Mouse (Mus musculus) embryonic stem cell, embryonic (primary cell): ENCODE results near the gene Hsd17b1.

Source experiments
- CTCF ChIA-PET, 4 experiments: fragments of 300-600 bp in 2 of 4; fragments of 350-600 bp in 2 of 4; sonication (Branson Sonifier 250); formaldehyde crosslinking; loops; one replicate each; lab custom pipeline; 2022; ENCODE audit warnings: inconsistent platforms in 2 of 4; lab: Charles Lee
- POLR2A ChIA-PET, 4 experiments: fragments of 300-600 bp in 2 of 4; fragments of 350-600 bp in 2 of 4; sonication (Branson Sonifier 250); formaldehyde crosslinking; loops; one replicate each; lab custom pipeline; 2022; ENCODE audit warnings: antibody characterized with exemption in 4 of 4, inconsistent platforms in 1 of 4; lab: Charles Lee

Gene Hsd17b1

GRCm38 (mm10) chr11:101086756-101087681 lies 8.8 kb downstream of the Hsd17b1 start, which contains the start of gene Mlx:
Gene Mlx (plus strand): TSS chr11:101087277.
- ChIA-PET POLR2A (interaction anchor here (0.6 to 6.2 kb wide), 30 partner anchors 7 to 794 kb away, joined by 3 to 39 read pairs (median 5); partner anchors contain the start of genes Psmc3ip (in 3 of the 4), Naglu (in 2 of the 4), Retreg3 (in 2 of the 4) and Tubg1 (in 2 of the 4)), CTCF (interaction anchor here in 3 of 4 experiments (0.7 to 2.4 kb wide), 8 partner anchors 8 to 114 kb away, joined by 3 to 9 read pairs (median 8); partner anchors contain the start of gene Psmc3ip (in 1 of the 3))

DNA sequence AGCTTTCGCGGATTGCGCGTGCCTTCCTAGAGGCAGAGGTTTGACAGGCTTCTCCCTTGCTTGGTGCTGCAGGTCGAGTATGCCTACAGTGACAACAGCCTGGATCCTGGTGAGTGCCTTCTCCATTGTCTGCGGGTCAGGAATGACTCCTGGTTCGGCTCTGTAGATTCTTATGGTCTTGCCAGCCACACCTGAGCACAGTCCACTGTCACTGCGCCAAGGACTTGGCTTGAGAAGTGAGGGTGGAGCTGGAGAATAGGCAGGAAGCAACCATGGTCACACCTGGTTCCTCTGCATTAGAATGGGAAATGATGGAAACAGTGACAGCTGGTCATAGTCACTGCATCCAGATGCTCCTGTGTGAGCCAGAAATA lies 9.5 kb downstream of the Hsd17b1 start:
- POLR2A ChIA-PET = interaction anchor here (0.6 to 6.2 kb wide), 27 partner anchors 8 to 795 kb away, joined by 3 to 26 read pairs (median 4); partner anchors contain the start of genes Psmc3ip (in 3 of the 4), Retreg3 (in 2 of the 4), Tubg1 (in 2 of the 4) and Atp6v0a1 (in 1 of the 4)
- CTCF ChIA-PET = interaction anchor here in 3 of 4 experiments (0.7 to 2.4 kb wide), 6 partner anchors 11 to 113 kb away, joined by 3 to 8 read pairs (median 6); no protein-coding TSS in a partner anchor

GRCm38 (mm10) chr11:101089931-101090330 lies 11.7 kb downstream of the Hsd17b1 start:
- CTCF ChIA-PET = no interaction called here
- POLR2A ChIA-PET = interaction anchor here in 2 of 4 experiments (1.0 to 6.2 kb wide), 5 partner anchors 9 to 63 kb away, joined by 3 to 26 read pairs (median 6); partner anchors contain the start of gene Hsd17b1 (in 1 of the 2)

DNA sequence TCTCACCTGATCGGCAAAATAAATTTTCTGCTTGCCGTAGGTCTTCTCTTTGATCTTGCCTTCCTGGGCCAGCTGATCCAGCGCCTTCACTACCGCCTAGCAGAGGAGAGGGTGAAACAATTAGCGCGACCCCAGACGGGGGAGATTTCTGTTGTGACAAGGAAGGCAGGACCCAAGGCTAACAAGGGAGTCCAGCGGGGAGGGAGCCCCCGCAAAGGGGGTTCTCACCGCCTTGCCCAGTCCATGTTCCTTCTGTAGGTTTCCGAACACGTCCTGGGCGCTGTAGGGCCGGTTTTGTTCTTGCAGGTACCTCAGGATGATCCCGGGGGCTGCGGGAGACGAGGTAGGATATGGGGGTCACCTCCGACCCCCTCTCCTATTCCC lies 16.7 kb downstream of the Hsd17b1 start:
- ChIA-PET POLR2A (interaction anchor here (0.6 to 4.2 kb wide), 45 partner anchors 7 to 349 kb away, joined by 3 to 39 read pairs (median 4); partner anchors contain the start of genes Coasy (in 3 of the 4), Mlx (in 2 of the 4), Naglu (in 2 of the 4) and Plekhh3 (in 2 of the 4)), CTCF (interaction anchor here (0.6 to 2.4 kb wide), 31 partner anchors 8 to 772 kb away, joined by 3 to 18 read pairs (median 4); partner anchors contain the start of genes Coasy (in 2 of the 4), Plekhh3 (in 2 of the 4), Retreg3 (in 2 of the 4) and Tubg1 (in 2 of the 4))

GRCm38 (mm10) chr11:101095314-101096024 lies 17.3 kb downstream of the Hsd17b1 start, which contains the start of gene Psmc3ip:
Gene Psmc3ip (minus strand): TSS chr11:101095436.
- ChIA-PET CTCF (interaction anchor here (0.5 to 2.4 kb wide), 46 partner anchors 8 to 772 kb away, joined by 3 to 18 read pairs (median 4); partner anchors contain the start of genes Coasy (in 3 of the 4), Ccr10 (in 2 of the 4), Mlx (in 2 of the 4) and Plekhh3 (in 2 of the 4)), POLR2A (interaction anchor here (0.5 to 4.2 kb wide), 52 partner anchors 8 to 681 kb away, joined by 3 to 39 read pairs (median 4); partner anchors contain the start of genes Coasy (in 3 of the 4), Retreg3 (in 3 of the 4), Tubg1 (in 3 of the 4) and Mlx (in 2 of the 4))

DNA sequence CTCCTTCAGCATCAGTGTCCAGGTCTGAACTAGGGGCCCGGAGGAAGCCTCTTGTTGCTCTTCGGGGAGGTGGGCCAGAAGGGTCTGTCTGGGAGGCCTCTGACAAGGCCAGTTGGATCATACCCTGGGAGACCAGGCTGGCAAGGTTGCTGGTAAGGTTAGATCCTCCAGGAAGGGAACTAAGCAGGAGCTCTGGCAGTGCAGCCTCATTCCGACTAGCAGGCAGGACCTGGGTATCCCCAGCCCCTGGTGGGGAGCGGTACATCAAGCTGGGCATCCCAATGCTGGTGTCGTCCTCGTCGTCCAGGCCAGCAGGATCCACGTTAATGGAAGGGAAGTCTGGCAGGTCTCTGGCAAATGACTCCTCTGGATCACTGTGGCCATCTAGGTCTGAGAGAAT lies 20.0 kb downstream of the Hsd17b1 start:
- CTCF ChIA-PET = no interaction called here
- POLR2A ChIA-PET = interaction anchor here in 3 of 4 experiments (0.6 to 3.1 kb wide), 5 partner anchors 11 to 778 kb away, joined by 3 to 9 read pairs (median 3); partner anchors contain the start of genes Retreg3 (in 2 of the 3) and Tubg1 (in 2 of the 3)

GRCm38 (mm10) chr11:101103011-101103410 lies 24.8 kb downstream of the Hsd17b1 start:
- ChIA-PET POLR2A (interaction anchor here in 3 of 4 experiments (0.8 to 3.5 kb wide), 5 partner anchors 9 to 94 kb away, joined by 3 to 11 read pairs (median 6); partner anchors contain the start of genes Retreg3 (in 3 of the 3) and Tubg1 (in 3 of the 3)), CTCF (interaction anchor here in 1 of 4 experiments (1.5 to 1.8 kb wide), 2 partner anchors 45 to 78 kb away, joined by 3 to 8 read pairs; no protein-coding TSS in a partner anchor)

DNA sequence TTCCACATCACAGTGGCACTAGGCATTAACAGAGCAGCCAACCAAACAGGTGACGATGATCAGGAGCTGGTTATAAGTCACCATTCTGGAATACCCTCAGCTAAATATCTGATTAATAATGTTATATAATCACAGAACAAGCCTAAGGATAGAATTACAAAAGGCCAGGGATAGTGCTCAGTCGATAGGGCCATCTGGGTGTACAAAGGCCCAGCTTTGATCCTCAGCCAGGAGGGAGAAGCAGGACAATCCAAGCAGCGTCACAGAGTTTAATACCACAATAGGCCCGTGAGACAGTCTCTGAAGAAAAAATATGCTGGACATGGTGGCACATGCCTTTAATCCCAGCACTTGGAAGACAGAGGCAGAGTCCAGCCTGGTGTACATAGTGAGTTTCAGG lies 31.1 kb downstream of the Hsd17b1 start:
- ChIA-PET CTCF (interaction anchor here in 2 of 4 experiments (0.7 to 1.2 kb wide), 3 partner anchors 50 to 476 kb away, joined by 3 to 7 read pairs (median 3); no protein-coding TSS in a partner anchor), POLR2A (interaction anchor here in 2 of 4 experiments (0.6 to 4.0 kb wide), 7 partner anchors 10 to 443 kb away, joined by 3 to 14 read pairs (median 3); partner anchors contain the start of genes Retreg3 (in 2 of the 2), Tubg1 (in 2 of the 2) and Wnk4 (in 1 of the 2))

GRCm38 (mm10) chr11:101110708-101111107 lies 32.5 kb downstream of the Hsd17b1 start:
- ChIA-PET POLR2A (interaction anchor here in 2 of 4 experiments (0.7 to 0.8 kb wide), 2 partner anchors 9 to 25 kb away, joined by 3 read pairs; partner anchors contain the start of genes Retreg3 (in 1 of the 2) and Tubg1 (in 1 of the 2)), CTCF (interaction anchor here in 1 of 4 experiments (0.6 kb wide), 1 partner anchor 65 kb away, joined by 3 read pairs; no protein-coding TSS in a partner anchor)

DNA sequence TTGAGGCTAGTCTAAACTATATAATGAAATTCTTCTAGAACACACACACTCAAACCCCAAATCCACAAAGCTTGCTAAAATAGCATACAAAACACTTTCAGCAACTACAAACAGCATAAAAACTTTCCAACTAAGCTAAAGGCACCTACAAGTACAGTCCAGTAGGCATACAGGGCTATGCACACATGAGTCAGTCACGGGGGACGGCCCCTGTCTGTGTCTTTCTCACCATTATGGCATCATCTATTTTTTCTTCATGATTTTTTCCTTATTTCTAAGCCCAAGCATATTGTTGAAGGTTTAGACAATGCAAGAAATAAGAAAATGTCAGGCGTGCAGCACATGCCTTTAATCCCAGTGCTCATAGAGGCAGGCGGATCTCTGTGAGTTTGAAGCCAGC lies 33.0 kb downstream of the Hsd17b1 start:
- ChIA-PET CTCF (no interaction called here), POLR2A (interaction anchor here in 2 of 4 experiments (0.7 to 0.8 kb wide), 2 partner anchors 9 to 26 kb away, joined by 3 read pairs; partner anchors contain the start of genes Retreg3 (in 1 of the 2) and Tubg1 (in 1 of the 2))

DNA sequence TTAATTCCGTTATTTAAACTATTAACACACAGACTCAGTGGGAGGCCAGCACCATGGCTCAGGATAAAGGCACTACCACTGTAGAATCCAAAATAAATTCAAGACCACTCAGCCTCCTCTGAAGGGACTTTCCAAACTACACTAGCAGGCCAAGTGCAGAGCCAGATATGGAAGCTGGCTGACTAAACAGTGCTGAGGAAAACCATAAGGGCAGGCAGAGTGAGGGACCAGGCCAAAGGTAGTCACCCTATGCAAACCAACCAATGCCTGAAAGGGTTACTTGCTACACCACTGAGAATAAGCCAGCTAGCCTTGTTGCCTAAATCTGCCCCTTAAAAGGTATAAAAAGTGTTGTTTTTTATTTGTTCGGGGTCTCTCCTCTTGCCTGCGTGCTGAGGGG lies 34.0 kb downstream of the Hsd17b1 start:
- ChIA-PET CTCF (no interaction called here), POLR2A (no interaction called here)

GRCm38 (mm10) chr11:101115564-101115963 lies 37.4 kb downstream of the Hsd17b1 start:
- POLR2A ChIA-PET = interaction anchor here in 2 of 4 experiments (1.0 to 2.7 kb wide), 3 partner anchors 20 to 56 kb away, joined by 3 to 9 read pairs (median 3); partner anchors contain the start of genes Coasy (in 1 of the 2) and Psmc3ip (in 1 of the 2)
- CTCF ChIA-PET = interaction anchor here in 1 of 4 experiments (0.5 to 1.5 kb wide), 4 partner anchors 16 to 133 kb away, joined by 3 to 5 read pairs (median 3); partner anchors contain the start of gene Psmc3ip

DNA sequence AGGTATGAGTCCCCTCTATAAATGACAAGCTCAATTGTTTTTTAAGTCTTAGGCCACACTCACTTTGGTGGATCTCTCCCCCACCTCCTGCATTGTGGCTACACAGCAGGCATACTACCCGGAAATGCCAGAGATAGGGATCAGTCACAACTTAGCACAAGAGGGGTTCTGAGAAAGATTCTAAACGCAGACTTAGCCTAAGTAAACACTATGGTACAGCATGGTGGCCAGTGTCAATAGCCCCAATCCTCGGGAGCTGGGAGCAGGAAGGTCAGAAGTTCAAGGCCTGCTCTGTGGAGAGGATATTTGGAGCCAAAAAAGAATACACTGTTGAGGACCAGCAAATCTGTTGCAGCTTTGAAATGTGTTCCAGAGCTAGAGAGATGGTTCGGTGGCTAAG lies 39.9 kb downstream of the Hsd17b1 start:
- POLR2A ChIA-PET = interaction anchor here in 2 of 4 experiments (0.7 to 3.5 kb wide), 9 partner anchors 15 to 1067 kb away, joined by 3 to 22 read pairs (median 4); partner anchors contain the start of genes Mlx (in 2 of the 2), Psmc3ip (in 2 of the 2) and Lsm12 (in 1 of the 2)
- CTCF ChIA-PET = interaction anchor here in 2 of 4 experiments (0.5 to 1.4 kb wide), 5 partner anchors 9 to 183 kb away, joined by 3 to 11 read pairs (median 3); no protein-coding TSS in a partner anchor

DNA sequence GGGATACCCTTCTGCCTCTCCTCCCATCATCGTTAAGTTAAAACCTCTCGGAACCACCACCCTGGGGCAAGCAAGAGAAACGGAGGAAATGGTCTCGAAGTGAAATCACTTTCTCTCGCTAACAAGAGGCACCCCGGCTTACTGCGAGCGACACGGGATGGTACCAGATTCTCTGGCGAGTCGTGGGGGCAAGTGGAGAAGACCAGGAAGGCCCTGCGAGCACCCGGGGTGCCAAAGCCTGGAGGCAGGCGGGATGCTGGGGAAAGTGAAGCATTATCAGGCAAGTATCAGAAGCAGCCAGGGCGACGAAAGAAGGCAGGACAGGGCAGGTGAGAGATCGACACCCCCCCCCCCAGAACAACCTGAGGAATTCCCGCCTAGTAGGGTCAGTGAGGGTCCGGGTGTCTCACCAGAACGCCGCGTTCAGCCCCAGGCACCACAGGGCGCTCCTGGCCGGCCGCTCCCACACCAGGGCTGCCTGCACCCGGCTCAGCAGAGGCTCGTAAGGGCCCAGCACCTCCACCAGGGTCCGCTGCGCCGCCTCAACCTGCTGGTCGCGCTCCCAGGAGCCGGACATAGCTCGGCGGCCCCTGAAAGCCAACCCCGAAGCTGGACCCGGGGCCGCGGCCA lies 41.0 kb downstream of the Hsd17b1 start:
- ChIA-PET POLR2A (interaction anchor here (0.6 to 3.5 kb wide), 75 partner anchors 8 to 1757 kb away, joined by 3 to 23 read pairs (median 4); partner anchors contain the start of genes Cntd1 (in 2 of the 4), Cntnap1 (in 2 of the 4), Coa3 (in 2 of the 4) and Mlx (in 2 of the 4)), CTCF (interaction anchor here in 3 of 4 experiments (0.5 to 1.8 kb wide), 17 partner anchors 8 to 792 kb away, joined by 3 to 13 read pairs (median 4); partner anchors contain the start of genes Psmc3ip (in 2 of the 3), Becn1 (in 1 of the 3), Ccr10 (in 1 of the 3) and Cntd1 (in 1 of the 3))
